Mouse (Mus musculus): ENCODE measurements around the gene I0C0044D17Rik.

DNA sequence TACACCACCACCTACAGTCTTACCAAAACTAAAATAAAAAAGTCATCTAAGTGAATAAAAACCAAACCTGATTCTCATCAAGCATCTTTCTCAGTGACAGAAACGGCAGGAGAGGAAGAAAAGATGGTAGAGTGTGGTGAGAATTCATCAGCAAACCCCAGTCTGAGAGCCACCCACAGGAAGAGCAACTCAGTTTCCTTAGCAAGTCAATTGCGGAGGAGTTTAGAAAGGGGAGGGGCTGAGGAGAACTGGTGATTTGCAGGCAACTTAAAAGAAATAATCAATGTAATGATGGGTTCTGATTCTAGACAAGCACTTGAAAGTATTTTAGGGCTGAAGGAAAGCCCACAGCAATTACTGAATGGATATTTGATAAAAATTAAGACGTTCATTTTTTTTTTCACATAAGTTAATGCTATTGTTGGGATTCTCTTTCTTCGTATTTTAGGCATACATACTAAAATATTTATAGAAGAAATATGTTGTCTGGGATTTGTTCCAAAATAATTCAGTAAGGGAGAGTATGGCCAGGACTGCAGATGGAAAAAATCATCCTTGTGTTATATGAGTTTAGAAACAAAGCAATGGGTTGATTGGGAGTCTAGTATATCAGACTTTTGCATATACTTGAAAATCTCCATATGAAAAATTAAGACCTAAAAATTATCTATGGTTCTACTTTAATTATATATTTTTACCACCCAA is 34.7 kb upstream of the I0C0044D17Rik start:
- no peak for TF ChIP-seq EP300 (IDR thresholded peaks at IDR 0.05; ENCODE audit: low read depth)
- no peak for TF ChIP-seq CTCF (IDR thresholded peaks at IDR 0.05; ENCODE audit: low read depth)

All from liver, embryonic 14.5 days (tissue).